Mouse (Mus musculus) lung, embryonic 14.5 days (tissue): ENCODE data around the gene Atxn1l. TPM values are rescaled to one million over a fixed set of nuclear protein-coding genes. Genes with fewer than 3 reads are reported as not detected.
A peak's percentile ranks its signal among the peaks of the same experiment; 100 is the strongest.

ENCODE experiments used
- ATAC-seq: fragments of 200-750 bp; cut with Nextera tagmentation; 2 replicates; pipeline ENCODE4 v1.8.0; 2017; ENCODE audit warnings: mild to moderate bottlenecking, moderate TSS enrichment, moderate library complexity; ENCODE audit not compliant: insufficient read depth
- DNase-seq: peaks from one replicate; pipeline ENCODE4 v3.0.0-alpha.2; 2015
- H3K27ac ChIP-seq: fragments of 300-500 bp; sonication (generic); 2 replicates; pipeline ENCODE4 v1.5.1; 2014; ENCODE audit warnings: low read depth, mild to moderate bottlenecking, moderate library complexity
- H3K27me3 ChIP-seq: fragments of 300-500 bp; sonication (generic); 2 replicates; pipeline ENCODE4 v1.6.1; 2014; ENCODE audit warnings: low read length, control low read depth; ENCODE audit not compliant: insufficient read depth
- H3K36me3 ChIP-seq: fragments of 300-500 bp; sonication (generic); 2 replicates; pipeline ENCODE4 v1.6.1; 2014; ENCODE audit warnings: control low read depth; ENCODE audit not compliant: insufficient read depth
- H3K4me1 ChIP-seq: fragments of 300-500 bp; sonication (generic); 2 replicates; pipeline ENCODE4 v1.6.1; 2014; ENCODE audit warnings: antibody characterized with exemption, control low read depth; ENCODE audit not compliant: insufficient read depth
- H3K4me2 ChIP-seq: fragments of 300-500 bp; sonication (generic); 2 replicates; pipeline ENCODE4 v1.6.1; 2014; ENCODE audit warnings: mild to moderate bottlenecking
- H3K4me3 ChIP-seq: fragments of 300-500 bp; sonication (generic); 2 replicates; pipeline ENCODE4 v1.5.1; 2014; ENCODE audit warnings: low read depth, low read length
- H3K9ac ChIP-seq: fragments of 300-500 bp; sonication (generic); 2 replicates; pipeline ENCODE4 v1.6.1; 2014
- H3K9me3 ChIP-seq: fragments of 300-500 bp; sonication (generic); 2 replicates; pipeline ENCODE4 v1.6.1; 2016; ENCODE audit warnings: low read depth, low read length, control low read depth
- CTCF ChIP-seq: IDR thresholded peaks from 2 replicates; pipeline ENCODE4 v1.5.1; 2016; ENCODE audit warnings: antibody characterized with exemption, low read depth
- WGBS: fragments of 180-500 bp; shearing (Covaris S2); extraction: QIAGEN DNeasy Blood & Tissue Kit; methylation state at CpG from one replicate; pipeline ENCODE4 v1.1.7; 2014; 5-methylcytosine and 5-hydroxymethylcytosine counted together
- polyA plus RNA-seq: library from polyadenylated mRNA; unstranded; fragments of >200 nt; fragmentation: Nextera tagmentation; extraction: Ambion mirVana; gene quantifications from 2 replicates; pipeline ENCODE4 v1.2.1, GENCODE M21; 2014

The Atxn1l gene
- polyA plus RNA-seq, 1 experiment from 2014 or later: 8.4 TPM

GRCm38 (mm10) chr8:109731012-109731411 is 6.5 kb downstream of the Atxn1l start:
- Histone ChIP-seq H3K9me3 (no peaks in the 10 kb centered on the region), H3K9ac (no peak overlapping the region), H3K36me3 (peaks cover 57% of the 10 kb centered on the region), H3K4me2 (no peak overlapping the region), H3K27me3 (no peaks in the 10 kb centered on the region), H3K4me3 (no peak overlapping the region), H3K27ac (no peak overlapping the region), H3K4me1 (no peaks in the 10 kb centered on the region)
- DNase-seq (no peak), ATAC-seq (no peak)
- WGBS: 79% methylated on average over 3 of the region's 3 CpGs
- TF ChIP-seq CTCF: no peak

- H3K9me3 ChIP-seq: no peaks in the 10 kb centered on the region
- DNase-seq: no peak
- no peak for ATAC-seq
- H3K27ac ChIP-seq: no peak overlapping the region
- no peak overlapping the region for H3K4me3 ChIP-seq
- no peak overlapping the region for H3K4me2 ChIP-seq
- 85% methylated on average over 3 of the region's 3 CpGs for WGBS
- H3K27me3 ChIP-seq: no peaks in the 10 kb centered on the region
- H3K36me3 ChIP-seq: peaks cover 82% of the 10 kb centered on the region
- no peak for TF ChIP-seq CTCF
- H3K4me1 ChIP-seq: no peaks in the 10 kb centered on the region
- H3K9ac ChIP-seq: no peak overlapping the region
Measured at GRCm38 (mm10) chr8:109725106-109725505, 12.4 kb downstream of the Atxn1l start.

GRCm38 (mm10) chr8:109714961-109715360 is 22.6 kb downstream of the Atxn1l start:
- ATAC-seq: no peak
- Histone ChIP-seq H3K4me2 (no peak overlapping the region), H3K9ac (no peak overlapping the region), H3K27ac (no peak overlapping the region), H3K4me1 (no peaks in the 10 kb centered on the region), H3K36me3 (peaks cover 90% of the 10 kb centered on the region), H3K27me3 (no peaks in the 10 kb centered on the region), H3K4me3 (no peak overlapping the region), H3K9me3 (no peaks in the 10 kb centered on the region)
- TF ChIP-seq CTCF: no peak
- no peak for DNase-seq
- 86% methylated on average over 5 of the region's 5 CpGs for WGBS

GRCm38 (mm10) chr8:109712521-109712920 is 25.0 kb downstream of the Atxn1l start:
- Histone ChIP-seq H3K4me1 (no peaks in the 10 kb centered on the region), H3K9me3 (no peaks in the 10 kb centered on the region), H3K27ac (no peak overlapping the region), H3K36me3 (peaks cover 89% of the 10 kb centered on the region), H3K27me3 (no peaks in the 10 kb centered on the region), H3K4me3 (no peak overlapping the region), H3K4me2 (no peak overlapping the region), H3K9ac (no peak overlapping the region)
- ATAC-seq: no peak
- TF ChIP-seq CTCF: no peak
- DNase-seq: no peak
- WGBS: 71% methylated on average over 1 of the region's 1 CpGs

GRCm38 (mm10) chr8:109707921-109708320 is 29.6 kb downstream of the Atxn1l start:
- no peak overlapping the region for H3K4me3 ChIP-seq
- WGBS: 96% methylated on average over 4 of the region's 4 CpGs
- no peak overlapping the region for H3K9ac ChIP-seq
- H3K27me3 ChIP-seq: no peaks in the 10 kb centered on the region
- peaks cover 52% of the 10 kb centered on the region for H3K36me3 ChIP-seq
- H3K9me3 ChIP-seq: no peaks in the 10 kb centered on the region
- DNase-seq: no peak
- H3K4me1 ChIP-seq: peaks cover 4% of the 10 kb centered on the region; the same call in 1 of the 2 replicates
- no peak for ATAC-seq
- no peak overlapping the region for H3K4me2 ChIP-seq
- TF ChIP-seq CTCF: no peak
- H3K27ac ChIP-seq: no peak overlapping the region

- peak; percentile 89 for TF ChIP-seq CTCF
- Histone ChIP-seq H3K27me3 (no peaks in the 10 kb centered on the region), H3K36me3 (peaks cover 41% of the 10 kb centered on the region), H3K4me1 (peaks cover 4% of the 10 kb centered on the region; the same call in 1 of the 2 replicates), H3K9me3 (no peaks in the 10 kb centered on the region), H3K27ac (no peak overlapping the region), H3K4me3 (peak overlapping the region; percentile 96), H3K4me2 (peak overlapping the region; percentile 88), H3K9ac (peak overlapping the region; percentile 99)
- peak; percentile 85 for DNase-seq
- WGBS: 21% methylated on average over 2 of the region's 2 CpGs
- 0 out of 2 replicates have a peak, but pooled peaks have one; percentile 25 for ATAC-seq
Measured at GRCm38 (mm10) chr8:109706874-109707237, 30.7 kb downstream of the Atxn1l start.

GRCm38 (mm10) chr8:109706076-109706873 is 31.3 kb downstream of the Atxn1l start:
- no peak for TF ChIP-seq CTCF
- H3K4me2 ChIP-seq: peak overlapping the region; percentile 88
- H3K4me3 ChIP-seq: peak overlapping the region; percentile 96
- ATAC-seq: peak; percentile 36
- no peaks in the 10 kb centered on the region for H3K9me3 ChIP-seq
- H3K9ac ChIP-seq: peak overlapping the region; percentile 99
- 2% methylated on average over 30 of the region's 30 CpGs for WGBS
- H3K27me3 ChIP-seq: no peaks in the 10 kb centered on the region
- H3K27ac ChIP-seq: peak overlapping the region; percentile 96; the same call in 1 of the 2 replicates
- H3K36me3 ChIP-seq: peaks cover 35% of the 10 kb centered on the region
- peak; percentile 55 for DNase-seq
- peaks cover 4% of the 10 kb centered on the region; the same call in 1 of the 2 replicates for H3K4me1 ChIP-seq
